Mouse (Mus musculus): ENCODE results near the gene Utrn. TPM values are rescaled to one million over a fixed set of nuclear protein-coding genes. Genes with fewer than 3 reads are reported as not detected.

The Utrn gene
- polyA plus RNA-seq, 1 experiment from 2014 or later, result 25.7 TPM

GRCm38 (mm10) chr10:12558810-12559209, 310.4 kb downstream of the Utrn start:
- Histone ChIP-seq H3K36me3 (ENCODE audit: control insufficient read depth, insufficient read depth, low read length) (no peaks in the 10 kb centered on the region), H3K27me3 (replicated peaks; ENCODE audit: control insufficient read depth, insufficient read depth, low read length) (no peaks in the 10 kb centered on the region), H3K4me1 (ENCODE audit: control insufficient read depth, insufficient read depth, low read depth, low read length) (no peaks in the 10 kb centered on the region), H3K9me3 (ENCODE audit: control insufficient read depth, low read length) (no peaks in the 10 kb centered on the region), H3K4me3 (ENCODE audit: low read length) (no peak overlapping the region), H3K4me2 (ENCODE audit: low read length) (no peak overlapping the region), H3K27ac (ENCODE audit: low read depth, low read length) (no peak overlapping the region), H3K9ac (ENCODE audit: low read depth, low read length) (no peak overlapping the region)
- WGBS, result 63% methylated on average over 5 of the region's 5 CpGs
- no peak for ATAC-seq

GRCm38 (mm10) chr10:12554090-12554718, 315.0 kb downstream of the Utrn start:
- Histone ChIP-seq H3K27ac (ENCODE audit: low read depth, low read length) (no peak overlapping the region), H3K9ac (ENCODE audit: low read depth, low read length) (no peak overlapping the region), H3K27me3 (replicated peaks; ENCODE audit: control insufficient read depth, insufficient read depth, low read length) (no peaks in the 10 kb centered on the region), H3K4me1 (ENCODE audit: control insufficient read depth, insufficient read depth, low read depth, low read length) (no peaks in the 10 kb centered on the region; the same call in none of the 2 replicates), H3K36me3 (ENCODE audit: control insufficient read depth, insufficient read depth, low read length) (no peaks in the 10 kb centered on the region), H3K4me3 (ENCODE audit: low read length) (no peak overlapping the region), H3K9me3 (ENCODE audit: control insufficient read depth, low read length) (no peaks in the 10 kb centered on the region), H3K4me2 (ENCODE audit: low read length) (no peak overlapping the region)
- 55% methylated on average over 2 of the region's 2 CpGs for WGBS
- no peak for ATAC-seq

GRCm38 (mm10) chr10:12552890-12553278, 316.3 kb downstream of the Utrn start:
- Histone ChIP-seq H3K36me3 (ENCODE audit: control insufficient read depth, insufficient read depth, low read length) (no peaks in the 10 kb centered on the region), H3K27ac (ENCODE audit: low read depth, low read length) (no peak overlapping the region), H3K4me1 (ENCODE audit: control insufficient read depth, insufficient read depth, low read depth, low read length) (peaks cover 11% of the 10 kb centered on the region), H3K4me3 (ENCODE audit: low read length) (no peak overlapping the region), H3K9ac (ENCODE audit: low read depth, low read length) (no peak overlapping the region), H3K4me2 (ENCODE audit: low read length) (no peak overlapping the region), H3K27me3 (replicated peaks; ENCODE audit: control insufficient read depth, insufficient read depth, low read length) (no peaks in the 10 kb centered on the region), H3K9me3 (ENCODE audit: control insufficient read depth, low read length) (no peaks in the 10 kb centered on the region)
- 50% methylated on average over 5 of the region's 5 CpGs for WGBS
- ATAC-seq, result no peak

- no peak overlapping the region for H3K4me3 ChIP-seq (ENCODE audit: low read length)
- H3K9ac ChIP-seq (ENCODE audit: low read depth, low read length), result no peak overlapping the region
- no peaks in the 10 kb centered on the region for H3K27me3 ChIP-seq (replicated peaks; ENCODE audit: control insufficient read depth, insufficient read depth, low read length)
- H3K36me3 ChIP-seq (ENCODE audit: control insufficient read depth, insufficient read depth, low read length), result no peaks in the 10 kb centered on the region
- H3K4me2 ChIP-seq (ENCODE audit: low read length), result no peak overlapping the region
- no peak for ATAC-seq
- no peaks in the 10 kb centered on the region for H3K9me3 ChIP-seq (ENCODE audit: control insufficient read depth, low read length)
- H3K27ac ChIP-seq (ENCODE audit: low read depth, low read length), result no peak overlapping the region
- peaks cover 13% of the 10 kb centered on the region for H3K4me1 ChIP-seq (ENCODE audit: control insufficient read depth, insufficient read depth, low read depth, low read length)
- WGBS, result 35% methylated on average over 11 of the region's 11 CpGs
These were observed 316.8 kb downstream of the Utrn start for GRCm38 (mm10) chr10:12552196-12552889.

GRCm38 (mm10) chr10:12551735-12552134, 317.4 kb downstream of the Utrn start:
- H3K27ac ChIP-seq (ENCODE audit: low read depth, low read length), result no peak overlapping the region
- WGBS, result 75% methylated on average over 5 of the region's 5 CpGs
- H3K9ac ChIP-seq (ENCODE audit: low read depth, low read length), result no peak overlapping the region
- no peaks in the 10 kb centered on the region for H3K36me3 ChIP-seq (ENCODE audit: control insufficient read depth, insufficient read depth, low read length)
- H3K9me3 ChIP-seq (ENCODE audit: control insufficient read depth, low read length), result no peaks in the 10 kb centered on the region
- H3K4me2 ChIP-seq (ENCODE audit: low read length), result no peak overlapping the region
- no peak for ATAC-seq
- no peak overlapping the region for H3K4me3 ChIP-seq (ENCODE audit: low read length)
- H3K4me1 ChIP-seq (ENCODE audit: control insufficient read depth, insufficient read depth, low read depth, low read length), result peaks cover 18% of the 10 kb centered on the region
- no peaks in the 10 kb centered on the region for H3K27me3 ChIP-seq (replicated peaks; ENCODE audit: control insufficient read depth, insufficient read depth, low read length)

GRCm38 (mm10) chr10:12549945-12550540, 319.1 kb downstream of the Utrn start:
- H3K9ac ChIP-seq (ENCODE audit: low read depth, low read length), result no peak overlapping the region
- WGBS, result 15% methylated on average over 1 of the region's 1 CpGs
- H3K36me3 ChIP-seq (ENCODE audit: control insufficient read depth, insufficient read depth, low read length), result no peaks in the 10 kb centered on the region
- no peak for ATAC-seq
- no peak overlapping the region for H3K4me2 ChIP-seq (ENCODE audit: low read length)
- peaks cover 18% of the 10 kb centered on the region for H3K4me1 ChIP-seq (ENCODE audit: control insufficient read depth, insufficient read depth, low read depth, low read length)
- no peak overlapping the region for H3K27ac ChIP-seq (ENCODE audit: low read depth, low read length)
- no peaks in the 10 kb centered on the region for H3K9me3 ChIP-seq (ENCODE audit: control insufficient read depth, low read length)
- no peak overlapping the region for H3K4me3 ChIP-seq (ENCODE audit: low read length)
- H3K27me3 ChIP-seq (replicated peaks; ENCODE audit: control insufficient read depth, insufficient read depth, low read length), result no peaks in the 10 kb centered on the region

GRCm38 (mm10) chr10:12549261-12549660, 319.9 kb downstream of the Utrn start:
- no peaks in the 10 kb centered on the region for H3K36me3 ChIP-seq (ENCODE audit: control insufficient read depth, insufficient read depth, low read length)
- ATAC-seq, result no peak
- H3K27me3 ChIP-seq (replicated peaks; ENCODE audit: control insufficient read depth, insufficient read depth, low read length), result no peaks in the 10 kb centered on the region
- WGBS, result 16% methylated on average over 5 of the region's 5 CpGs
- peaks cover 18% of the 10 kb centered on the region for H3K4me1 ChIP-seq (ENCODE audit: control insufficient read depth, insufficient read depth, low read depth, low read length)
- H3K4me2 ChIP-seq (ENCODE audit: low read length), result no peak overlapping the region
- H3K9me3 ChIP-seq (ENCODE audit: control insufficient read depth, low read length), result no peaks in the 10 kb centered on the region
- no peak overlapping the region for H3K27ac ChIP-seq (ENCODE audit: low read depth, low read length)
- no peak overlapping the region for H3K4me3 ChIP-seq (ENCODE audit: low read length)
- H3K9ac ChIP-seq (ENCODE audit: low read depth, low read length), result no peak overlapping the region

GRCm38 (mm10) chr10:12548616-12549084, 320.5 kb downstream of the Utrn start:
- Histone ChIP-seq H3K27ac (ENCODE audit: low read depth, low read length) (no peak overlapping the region), H3K4me2 (ENCODE audit: low read length) (peak overlapping the region; percentile 50), H3K9ac (ENCODE audit: low read depth, low read length) (no peak overlapping the region), H3K9me3 (ENCODE audit: control insufficient read depth, low read length) (no peaks in the 10 kb centered on the region), H3K4me1 (ENCODE audit: control insufficient read depth, insufficient read depth, low read depth, low read length) (peaks cover 18% of the 10 kb centered on the region), H3K27me3 (replicated peaks; ENCODE audit: control insufficient read depth, insufficient read depth, low read length) (no peaks in the 10 kb centered on the region), H3K4me3 (ENCODE audit: low read length) (peak overlapping the region; percentile 13), H3K36me3 (ENCODE audit: control insufficient read depth, insufficient read depth, low read length) (no peaks in the 10 kb centered on the region)
- peak; percentile 90 for ATAC-seq
- WGBS, result 2% methylated on average over 13 of the region's 13 CpGs

- Histone ChIP-seq H3K27ac (ENCODE audit: low read depth, low read length) (0 out of 2 replicates have a peak overlapping the region, but pooled peaks have one; percentile 19), H3K36me3 (ENCODE audit: control insufficient read depth, insufficient read depth, low read length) (no peaks in the 10 kb centered on the region), H3K9ac (ENCODE audit: low read depth, low read length) (no peak overlapping the region), H3K4me2 (ENCODE audit: low read length) (peak overlapping the region; percentile 39), H3K4me1 (ENCODE audit: control insufficient read depth, insufficient read depth, low read depth, low read length) (peaks cover 18% of the 10 kb centered on the region), H3K4me3 (ENCODE audit: low read length) (peak overlapping the region; percentile 11; the same call in 1 of the 2 replicates), H3K27me3 (replicated peaks; ENCODE audit: control insufficient read depth, insufficient read depth, low read length) (no peaks in the 10 kb centered on the region), H3K9me3 (ENCODE audit: control insufficient read depth, low read length) (no peaks in the 10 kb centered on the region)
- WGBS, result 19% methylated on average over 6 of the region's 6 CpGs
- ATAC-seq, result 0 out of 2 replicates have a peak, but pooled peaks have one; percentile 45
These were observed 322.0 kb downstream of the Utrn start for GRCm38 (mm10) chr10:12547037-12547625.
